Mouse (Mus musculus): ENCODE data around the gene Bglap. TPM values are rescaled to one million over a fixed set of nuclear protein-coding genes. Genes with fewer than 3 reads are reported as not detected.
A peak's percentile ranks its signal among the peaks of the same experiment; 100 is the strongest.
"Not testable (repeated sequence)": the region's sequence is repeated elsewhere in the genome, so short reads cannot be mapped to it uniquely, and the experiment has no call there.

The Bglap gene
- total RNA-seq, 2 experiments from 2014 or later = not detected

DNA sequence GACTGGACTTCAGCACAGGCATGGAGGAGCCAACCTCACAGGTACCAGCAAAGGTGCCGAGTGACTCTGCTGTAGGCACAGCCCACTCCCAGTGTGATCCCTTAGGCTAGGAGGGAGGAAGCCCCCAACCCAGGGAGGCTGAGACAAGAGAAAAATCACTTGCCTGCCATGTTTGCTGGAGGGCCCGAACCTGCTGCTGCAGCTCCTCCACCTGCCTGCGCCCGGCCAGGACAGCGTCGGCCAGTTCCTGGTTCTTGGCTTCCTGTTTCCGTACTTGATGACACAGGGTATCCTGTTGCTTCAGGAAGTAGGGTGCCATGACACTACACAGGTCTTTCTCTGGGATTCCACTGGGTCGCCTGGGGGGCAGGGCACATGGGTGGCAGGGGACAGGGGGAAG is 11.5 kb upstream of the Bglap start:
- ATAC-seq (replicated peaks; ENCODE audit: low FRiP score, poor library complexity, severe bottlenecking) = no peak

- ATAC-seq (replicated peaks; ENCODE audit: low FRiP score, poor library complexity, severe bottlenecking) = no peak
Observed at GRCm38 (mm10) chr3:88395288-88395687, 11.0 kb upstream of the Bglap start.

GRCm38 (mm10) chr3:88393776-88394375 is 9.6 kb upstream of the Bglap start:
- ATAC-seq (replicated peaks; ENCODE audit: low FRiP score, poor library complexity, severe bottlenecking) = no peak

DNA sequence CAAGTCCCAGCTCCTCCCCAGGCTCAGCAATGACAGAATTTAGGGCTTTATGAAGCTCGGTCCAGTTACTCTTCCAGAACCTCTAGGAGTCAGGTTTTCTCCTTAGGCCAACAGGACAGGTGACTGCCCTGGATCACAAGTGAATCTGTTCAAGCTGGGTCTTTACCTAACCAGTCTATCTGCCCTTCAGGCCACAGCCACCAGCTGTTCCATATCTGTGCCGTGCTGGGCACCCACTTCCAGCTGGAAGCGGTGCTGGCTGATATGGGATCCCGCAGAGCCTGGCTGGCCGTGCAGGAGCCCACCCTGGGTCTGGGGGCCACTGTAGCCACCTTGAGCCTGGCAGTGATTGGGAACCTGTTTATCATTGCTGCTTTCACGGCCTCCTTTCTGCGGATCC is 1.9 kb downstream of the Bglap start:
- ATAC-seq (replicated peaks; ENCODE audit: low FRiP score, poor library complexity, severe bottlenecking) = not testable (repeated sequence)

GRCm38 (mm10) chr3:88381389-88382315 is 2.6 kb downstream of the Bglap start:
- ATAC-seq (replicated peaks; ENCODE audit: low FRiP score, poor library complexity, severe bottlenecking) = peak; percentile 75

- not testable (repeated sequence) for ATAC-seq (replicated peaks; ENCODE audit: low FRiP score, poor library complexity, severe bottlenecking)
Observed at GRCm38 (mm10) chr3:88378599-88378998, 5.7 kb downstream of the Bglap start, which contains the start of gene Bglap2. Gene Bglap2, minus strand, starts transcription at chr3:88378699.

- not testable (repeated sequence) for ATAC-seq (replicated peaks; ENCODE audit: low FRiP score, poor library complexity, severe bottlenecking)
Observed at GRCm38 (mm10) chr3:88376644-88377043, 7.6 kb downstream of the Bglap start.

GRCm38 (mm10) chr3:88375750-88376626 is 8.3 kb downstream of the Bglap start:
- ATAC-seq (replicated peaks; ENCODE audit: low FRiP score, poor library complexity, severe bottlenecking) = peak; percentile 80

GRCm38 (mm10) chr3:88372643-88373042 is 11.6 kb downstream of the Bglap start, which contains the start of gene Bglap3:
Gene Bglap3, minus strand, starts transcription at chr3:88372743.
- ATAC-seq (replicated peaks; ENCODE audit: low FRiP score, poor library complexity, severe bottlenecking) = not testable (repeated sequence)

DNA sequence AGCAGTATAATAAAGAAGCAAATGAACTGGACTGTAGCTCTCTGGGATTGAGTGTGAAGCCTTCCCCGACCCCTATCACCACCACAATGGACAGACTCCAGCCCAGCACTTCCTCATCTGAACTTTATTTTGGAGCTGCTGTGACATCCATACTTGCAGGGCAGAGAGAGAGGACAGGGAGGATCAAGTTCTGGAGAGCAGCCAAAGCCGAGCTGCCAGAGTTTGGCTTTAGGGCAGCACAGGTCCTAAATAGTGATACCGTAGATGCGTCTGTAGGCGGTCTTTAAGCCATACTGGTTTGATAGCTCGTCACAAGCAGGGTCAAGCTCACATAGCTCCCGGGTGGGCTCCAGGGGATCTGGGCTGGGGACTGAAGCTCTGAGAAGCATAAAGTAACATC is 15.8 kb downstream of the Bglap start:
- not testable (repeated sequence) for ATAC-seq (replicated peaks; ENCODE audit: low FRiP score, poor library complexity, severe bottlenecking)

GRCm38 (mm10) chr3:88367517-88367916 is 16.7 kb downstream of the Bglap start:
- ATAC-seq (replicated peaks; ENCODE audit: low FRiP score, poor library complexity, severe bottlenecking) = not testable (repeated sequence)

- peak; percentile 59 for ATAC-seq (replicated peaks; ENCODE audit: low FRiP score, poor library complexity, severe bottlenecking)
Observed at GRCm38 (mm10) chr3:88366830-88367428, 17.3 kb downstream of the Bglap start.

GRCm38 (mm10) chr3:88365705-88366361 is 18.4 kb downstream of the Bglap start:
- no peak for ATAC-seq (replicated peaks; ENCODE audit: low FRiP score, poor library complexity, severe bottlenecking)

GRCm38 (mm10) chr3:88364337-88364736 is 19.9 kb downstream of the Bglap start, which contains the start of gene Paqr6:
Gene Paqr6, plus strand, starts transcription at chr3:88364584.
- peak; percentile 25; the same call in 1 of the 2 replicates for ATAC-seq (replicated peaks; ENCODE audit: low FRiP score, poor library complexity, severe bottlenecking)

DNA sequence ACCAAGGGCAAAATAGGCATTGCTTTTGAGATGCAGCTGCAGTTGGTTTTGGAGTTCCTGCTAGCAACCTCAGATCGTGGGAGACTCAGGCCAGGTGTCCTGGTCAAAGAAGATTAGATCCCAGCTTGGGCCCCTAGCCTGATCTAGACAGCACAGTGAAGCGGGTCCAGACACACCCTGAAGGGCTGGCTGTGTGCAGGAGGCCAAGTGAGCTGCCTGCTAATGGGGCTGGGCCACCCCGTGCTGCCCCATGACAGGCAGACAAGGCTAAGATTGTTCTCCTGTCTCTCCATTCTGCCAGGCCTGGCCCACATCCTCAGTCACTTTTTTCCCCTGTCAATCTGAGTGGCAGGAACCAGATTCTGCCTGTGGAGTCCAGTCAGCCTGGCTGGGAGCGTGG is 20.6 kb downstream of the Bglap start:
- ATAC-seq (replicated peaks; ENCODE audit: low FRiP score, poor library complexity, severe bottlenecking) = peak; percentile 72

DNA sequence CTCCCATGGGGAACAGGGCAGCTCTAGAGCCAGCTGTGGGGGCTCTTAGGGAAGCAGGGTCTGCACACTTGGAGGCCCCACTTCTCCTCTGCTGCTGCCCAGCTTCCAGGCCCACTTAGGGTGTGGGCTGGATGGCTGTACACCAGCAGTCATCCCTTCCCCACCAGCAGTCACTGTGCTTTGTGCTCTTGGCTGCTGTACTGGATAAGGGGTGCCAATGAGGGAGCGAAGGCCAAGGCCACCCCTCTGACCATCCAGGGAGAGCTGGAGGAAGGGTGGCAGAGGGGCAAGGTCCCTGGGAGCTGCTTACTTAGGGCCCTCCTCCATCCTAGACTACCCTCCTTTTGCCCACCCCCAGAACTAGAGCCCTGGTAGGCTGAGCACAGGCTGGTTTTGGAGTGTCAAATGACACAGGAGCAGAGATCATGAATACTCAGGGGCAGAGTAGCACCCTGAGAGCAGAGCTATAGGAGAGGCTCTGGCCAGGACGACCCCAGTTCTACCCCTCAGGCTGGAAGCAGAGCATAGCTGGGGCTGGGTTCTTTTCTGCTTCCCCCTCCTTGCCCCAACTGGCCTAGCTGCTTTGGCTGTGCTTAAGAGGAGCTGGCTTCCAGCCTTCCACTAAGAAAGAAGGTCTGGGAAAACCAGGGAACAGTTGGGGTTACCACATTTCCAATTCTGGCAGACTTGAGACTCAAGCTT is 22.5 kb downstream of the Bglap start:
- no peak for ATAC-seq (replicated peaks; ENCODE audit: low FRiP score, poor library complexity, severe bottlenecking)

GRCm38 (mm10) chr3:88361096-88361495 is 23.2 kb downstream of the Bglap start:
- no peak for ATAC-seq (replicated peaks; ENCODE audit: low FRiP score, poor library complexity, severe bottlenecking)

- ATAC-seq (replicated peaks; ENCODE audit: low FRiP score, poor library complexity, severe bottlenecking) = no peak
Observed at GRCm38 (mm10) chr3:88359989-88360388, 24.3 kb downstream of the Bglap start.
